Mouse (Mus musculus): ENCODE data around the gene Olfr930. TPM values are rescaled to one million over a fixed set of nuclear protein-coding genes. Genes with fewer than 3 reads are reported as not detected.

The Olfr930 gene
- polyA plus RNA-seq (2015; fragmentation: Nextera tagmentation; extraction: Ambion mirVana): not detected in 2 replicates

- Histone ChIP-seq H3K36me3 (no peaks in the 10 kb centered on the region), H3K4me3 (no peak within 1 kb of the TSS), H3K27ac (no peak within 1 kb of the TSS), H3K4me1 (no peaks in the 10 kb centered on the region), H3K9ac (no peak within 1 kb of the TSS), H3K9me3 (no peaks in the 10 kb centered on the region), H3K27me3 (no peaks in the 10 kb centered on the region), H3K4me2 (replicated peaks) (no peak within 1 kb of the TSS)
- ATAC-seq (ENCODE audit: low FRiP score, low read depth): no peak
These were observed at the start of gene Olfr930 for GRCm38 (mm10) chr9:38929509-38929908. TSS of gene Olfr930 (plus strand) at chr9:38929809.

DNA sequence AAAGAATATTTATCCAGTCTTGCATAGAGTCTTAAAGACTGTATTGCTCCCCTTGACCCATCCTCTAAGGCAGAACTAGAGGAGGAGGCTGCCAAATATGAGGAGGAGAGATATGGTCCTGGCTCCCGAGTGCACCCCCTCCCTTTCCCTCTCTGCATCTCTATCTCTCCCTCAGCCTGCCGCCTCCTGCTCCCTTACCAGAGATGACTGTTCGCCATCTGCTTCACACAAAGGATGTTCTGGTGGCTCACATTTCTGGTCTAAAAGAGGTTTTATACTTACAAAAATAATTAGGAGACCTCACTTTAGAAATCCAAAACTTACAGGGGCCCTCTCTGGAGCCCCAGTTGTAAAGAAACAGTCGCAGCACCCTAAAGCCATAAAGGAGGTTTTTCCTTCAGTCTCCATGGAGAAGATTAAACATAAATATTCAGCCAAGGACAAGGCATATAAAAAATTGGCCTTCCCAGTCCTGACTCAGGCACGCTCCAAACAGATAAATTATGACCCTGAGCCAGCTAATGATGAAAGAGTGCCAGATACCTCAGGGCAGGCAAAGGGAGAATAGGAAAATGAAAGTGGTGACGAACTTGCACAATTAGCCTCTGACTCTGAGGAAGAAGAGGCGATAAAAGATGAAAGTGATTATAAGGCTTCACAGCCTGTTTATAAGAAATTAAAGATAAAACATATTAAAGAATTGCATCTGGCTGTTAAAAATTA lies 24.0 kb downstream of the Olfr930 start:
- Histone ChIP-seq H3K4me3 (no peak overlapping the region), H3K4me1 (no peaks in the 10 kb centered on the region), H3K9ac (no peak overlapping the region), H3K27me3 (no peaks in the 10 kb centered on the region), H3K27ac (no peak overlapping the region), H3K36me3 (no peaks in the 10 kb centered on the region), H3K4me2 (replicated peaks) (peak overlapping the region; percentile 31), H3K9me3 (no peaks in the 10 kb centered on the region)
- ATAC-seq (ENCODE audit: low FRiP score, low read depth): no peak
- WGBS: 26% methylated on average over 7 of the region's 7 CpGs

DNA sequence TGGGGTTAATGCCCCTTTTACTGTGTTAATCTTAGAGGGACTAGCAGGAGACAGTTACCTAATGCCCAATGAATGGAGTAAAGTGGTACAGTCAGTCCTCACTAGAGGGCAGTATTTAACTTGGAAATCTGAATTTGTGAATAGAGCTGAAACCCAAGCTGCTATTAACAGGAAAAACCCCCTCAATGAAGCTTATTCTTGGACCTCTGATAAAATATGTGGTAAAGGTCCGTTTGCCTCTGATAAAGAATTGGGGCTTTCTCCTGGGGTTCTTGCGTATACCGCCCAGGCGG lies 24.5 kb downstream of the Olfr930 start:
- Histone ChIP-seq H3K27me3 (no peaks in the 10 kb centered on the region), H3K4me3 (no peak overlapping the region), H3K27ac (no peak overlapping the region), H3K9me3 (no peaks in the 10 kb centered on the region), H3K4me1 (no peaks in the 10 kb centered on the region), H3K9ac (no peak overlapping the region), H3K36me3 (no peaks in the 10 kb centered on the region), H3K4me2 (replicated peaks) (peak overlapping the region; percentile 31)
- 75% methylated on average over 4 of the region's 4 CpGs for WGBS
- ATAC-seq (ENCODE audit: low FRiP score, low read depth): no peak

- Histone ChIP-seq H3K27ac (no peak within 1 kb of the TSS), H3K27me3 (no peaks in the 10 kb centered on the region), H3K4me3 (no peak within 1 kb of the TSS), H3K4me2 (replicated peaks) (no peak within 1 kb of the TSS), H3K4me1 (no peaks in the 10 kb centered on the region), H3K36me3 (no peaks in the 10 kb centered on the region), H3K9me3 (no peaks in the 10 kb centered on the region), H3K9ac (no peak within 1 kb of the TSS)
- 75% methylated on average over 4 of the region's 4 CpGs for WGBS
- no peak for ATAC-seq (ENCODE audit: low FRiP score, low read depth)
These were observed 42.4 kb downstream of the Olfr930 start, which contains the start of gene Olfr933 for GRCm38 (mm10) chr9:38972013-38972412. TSS of gene Olfr933 (plus strand) at chr9:38972313.

Other genes starting within 250 kb of the Olfr930 start
- gene Olfr919, start 226.1 kb upstream of the Olfr930 start, polyA plus RNA-seq (2015; fragmentation: Nextera tagmentation; extraction: Ambion mirVana): not detected in 2 replicates
- 20.8 and 21.4 TPM in 2 replicates for gene Vwa5a, start 211.5 kb upstream of the Olfr930 start, polyA plus RNA-seq (2015; fragmentation: Nextera tagmentation; extraction: Ambion mirVana)
- gene Olfr920, start 177.5 kb upstream of the Olfr930 start, polyA plus RNA-seq (2015; fragmentation: Nextera tagmentation; extraction: Ambion mirVana): 0.03 TPM in 2 replicates
- not detected in 2 replicates for gene Olfr921, start 156.7 kb upstream of the Olfr930 start, polyA plus RNA-seq (2015; fragmentation: Nextera tagmentation; extraction: Ambion mirVana)
- gene Olfr922, start 115.2 kb upstream of the Olfr930 start, polyA plus RNA-seq (2015; fragmentation: Nextera tagmentation; extraction: Ambion mirVana): not detected in 2 replicates
- not detected in 2 replicates for gene Olfr923, start 103.3 kb upstream of the Olfr930 start, polyA plus RNA-seq (2015; fragmentation: Nextera tagmentation; extraction: Ambion mirVana)
- gene Olfr924, start 85.4 kb upstream of the Olfr930 start, polyA plus RNA-seq (2015; fragmentation: Nextera tagmentation; extraction: Ambion mirVana): not detected in 2 replicates
- gene Olfr26, start 74.7 kb upstream of the Olfr930 start, polyA plus RNA-seq (2015; fragmentation: Nextera tagmentation; extraction: Ambion mirVana): not detected in 2 replicates
- gene Olfr926, start 52.7 kb upstream of the Olfr930 start, polyA plus RNA-seq (2015; fragmentation: Nextera tagmentation; extraction: Ambion mirVana): not detected in 2 replicates
- not detected in 2 replicates for gene Olfr933, start 42.5 kb downstream of the Olfr930 start, polyA plus RNA-seq (2015; fragmentation: Nextera tagmentation; extraction: Ambion mirVana)
- not detected in 2 replicates for gene Olfr934, start 58.5 kb downstream of the Olfr930 start, polyA plus RNA-seq (2015; fragmentation: Nextera tagmentation; extraction: Ambion mirVana)
- not detected in 2 replicates for gene Olfr935, start 69.9 kb downstream of the Olfr930 start, polyA plus RNA-seq (2015; fragmentation: Nextera tagmentation; extraction: Ambion mirVana)
- gene Olfr146, start 93.6 kb downstream of the Olfr930 start, polyA plus RNA-seq (2015; fragmentation: Nextera tagmentation; extraction: Ambion mirVana): not detected in 2 replicates
- not detected in 2 replicates for gene Olfr937, start 135.1 kb downstream of the Olfr930 start, polyA plus RNA-seq (2015; fragmentation: Nextera tagmentation; extraction: Ambion mirVana)
- gene Olfr938, start 149.1 kb downstream of the Olfr930 start, polyA plus RNA-seq (2015; fragmentation: Nextera tagmentation; extraction: Ambion mirVana): not detected in 2 replicates
- not detected in 2 replicates for gene Olfr27, start 198.3 kb downstream of the Olfr930 start, polyA plus RNA-seq (2015; fragmentation: Nextera tagmentation; extraction: Ambion mirVana)
- not detected in 2 replicates for gene Olfr943, start 236.5 kb downstream of the Olfr930 start, polyA plus RNA-seq (2015; fragmentation: Nextera tagmentation; extraction: Ambion mirVana)

All from limb, embryonic 13.5 days (tissue).